Mouse (Mus musculus): ENCODE measurements around the gene Nos1ap.

Nos1ap gene

DNA sequence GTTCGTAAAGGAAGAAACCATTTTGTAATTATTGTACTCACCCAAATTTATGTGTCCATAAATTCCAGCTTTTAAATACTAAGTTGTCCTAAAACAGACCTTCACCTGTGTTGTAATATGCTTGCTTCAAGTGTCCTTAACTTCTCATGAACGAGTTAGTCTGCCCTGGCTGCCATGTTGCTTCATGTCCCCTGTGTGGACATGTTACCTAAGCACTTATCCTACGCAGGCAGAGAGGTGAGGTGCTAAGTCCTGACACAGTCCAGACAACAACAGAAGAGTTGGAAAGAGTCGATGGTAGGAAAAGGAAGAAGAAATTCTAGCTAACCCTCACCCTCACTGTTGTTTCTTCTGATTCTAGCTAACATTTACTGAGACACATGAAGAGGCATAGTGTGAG lies 43.4 kb downstream of the Nos1ap start:
- DNase-seq (ENCODE audit: low spot score): no peak

GRCm38 (mm10) chr1:170545286-170545685 lies 44.4 kb downstream of the Nos1ap start:
- DNase-seq (ENCODE audit: low spot score): no peak

DNA sequence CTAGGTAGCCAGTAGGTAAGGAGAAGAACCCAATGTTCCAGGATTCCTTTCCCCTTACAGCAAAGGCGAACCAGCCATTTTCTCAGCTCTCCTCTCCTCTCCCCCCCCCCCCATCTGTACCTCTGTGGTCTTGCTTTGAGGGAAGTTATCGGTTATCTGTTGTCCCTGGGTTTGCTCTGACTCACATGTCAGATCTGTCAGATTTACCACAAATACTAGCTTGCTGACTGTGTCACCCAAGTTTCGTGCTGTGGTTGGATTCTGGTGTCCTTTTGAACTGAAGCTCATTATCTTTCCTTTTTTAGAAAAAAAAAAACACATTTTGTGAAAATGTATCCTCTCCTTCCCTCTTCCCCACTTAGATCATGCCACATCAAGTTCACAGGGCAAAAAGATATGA lies 50.2 kb downstream of the Nos1ap start:
- DNase-seq (ENCODE audit: low spot score): no peak

DNA sequence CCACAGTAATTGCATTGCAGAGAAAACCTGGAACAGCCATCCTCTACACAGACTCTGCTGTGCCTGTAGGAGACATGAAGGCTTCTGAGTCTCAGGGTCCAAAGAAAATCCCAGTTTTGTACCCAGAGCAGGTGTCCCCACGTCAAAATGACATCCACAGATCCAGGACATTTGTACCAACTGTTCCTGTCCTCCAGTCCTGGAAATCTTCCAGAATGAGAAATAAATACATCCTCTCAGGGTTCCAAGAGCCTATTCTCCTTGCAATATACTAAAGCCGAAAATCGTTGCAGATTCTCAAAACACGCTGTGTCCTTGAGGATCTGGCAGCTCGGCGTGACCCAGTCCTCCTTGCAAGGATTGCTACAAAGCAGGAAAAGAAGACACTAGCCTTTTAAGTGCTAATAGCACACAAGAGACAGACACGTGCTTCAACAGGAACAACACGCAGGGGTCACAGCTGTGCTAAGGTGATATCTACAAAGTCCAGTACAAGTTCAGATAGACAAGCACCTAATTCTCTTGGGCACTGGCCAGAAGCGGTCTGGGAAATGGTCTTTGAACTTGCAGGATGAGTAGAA lies 51.1 kb downstream of the Nos1ap start:
- no peak for DNase-seq (ENCODE audit: low spot score)

DNA sequence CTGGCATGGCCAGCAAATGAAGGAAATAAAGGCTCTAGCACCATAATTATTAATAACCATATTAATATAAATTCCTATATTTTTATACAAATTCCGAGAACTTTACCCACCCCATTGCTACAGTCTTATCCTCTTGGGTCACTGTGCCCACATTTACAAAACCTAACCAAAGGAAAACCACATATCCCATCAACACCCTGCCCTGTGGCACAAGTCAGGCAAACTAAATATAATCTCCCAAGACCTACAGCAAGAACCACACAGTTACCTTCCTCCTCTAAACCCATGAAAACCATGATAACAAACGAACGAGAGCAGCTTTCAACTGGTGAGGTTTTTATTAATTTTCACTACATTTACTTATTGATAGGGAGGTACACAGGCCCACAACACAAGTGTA lies 53.3 kb downstream of the Nos1ap start:
- DNase-seq (ENCODE audit: low spot score): no peak

DNA sequence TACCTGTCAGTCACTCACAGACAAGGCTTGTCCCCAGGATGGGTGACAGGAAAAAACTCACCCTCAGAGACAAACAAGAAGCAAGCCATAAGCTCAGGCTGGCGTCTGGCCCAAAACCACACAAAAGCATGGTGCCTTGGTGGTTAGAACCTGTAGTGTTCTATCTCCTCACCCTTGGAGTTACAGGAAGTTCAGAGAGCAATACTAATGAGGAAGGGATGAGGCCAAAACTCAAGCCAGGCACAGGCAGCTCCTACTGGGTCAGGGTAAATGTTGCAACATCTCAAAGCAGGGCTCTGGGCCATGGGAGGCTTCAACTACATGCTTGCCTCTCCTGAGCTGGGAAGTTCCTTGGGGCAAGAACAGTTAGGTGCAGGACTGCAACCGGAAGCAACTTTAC lies 54.4 kb downstream of the Nos1ap start:
- DNase-seq (ENCODE audit: low spot score): no peak

DNA sequence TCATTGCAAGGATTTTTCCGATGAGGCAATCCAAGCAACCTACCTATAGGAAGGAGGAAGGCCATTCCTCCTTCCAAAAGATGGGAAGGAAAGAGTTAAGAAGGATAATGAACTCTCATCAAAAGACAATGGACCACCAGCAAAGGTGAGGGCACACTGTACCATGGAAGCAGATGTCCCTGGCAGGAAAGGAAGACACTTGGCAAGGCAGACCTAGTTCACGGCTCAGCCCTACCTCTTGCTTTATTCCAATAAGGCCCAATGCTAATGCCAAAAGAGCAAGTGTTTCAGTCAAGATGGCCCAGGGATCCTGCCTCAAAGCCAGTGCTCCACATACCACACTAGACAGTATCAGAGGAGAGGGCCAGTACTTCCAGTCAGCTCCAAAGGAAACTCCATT lies 58.4 kb downstream of the Nos1ap start:
- DNase-seq (ENCODE audit: low spot score): no peak

GRCm38 (mm10) chr1:170530456-170530855 lies 59.2 kb downstream of the Nos1ap start:
- DNase-seq (ENCODE audit: low spot score): no peak

DNA sequence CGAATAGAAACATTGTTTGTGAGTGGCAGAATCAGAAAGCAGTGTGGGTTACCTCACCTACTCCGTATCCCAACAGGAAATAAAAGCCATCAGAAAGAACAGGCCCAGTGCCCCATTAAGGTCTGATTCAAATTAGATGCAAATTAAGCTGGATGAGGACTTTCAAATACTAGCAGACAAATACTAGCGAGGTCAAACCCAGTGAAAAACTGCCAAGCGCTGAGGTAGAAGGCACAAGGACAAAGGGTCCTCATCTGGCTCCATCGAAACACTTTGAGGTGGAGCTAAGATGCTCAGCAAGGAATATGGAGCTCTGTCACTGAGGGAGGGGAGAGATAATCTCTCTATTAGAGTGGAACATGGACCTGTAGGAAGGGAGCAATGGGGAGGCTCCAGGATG lies 66.8 kb downstream of the Nos1ap start:
- no peak for DNase-seq (ENCODE audit: low spot score)

DNA sequence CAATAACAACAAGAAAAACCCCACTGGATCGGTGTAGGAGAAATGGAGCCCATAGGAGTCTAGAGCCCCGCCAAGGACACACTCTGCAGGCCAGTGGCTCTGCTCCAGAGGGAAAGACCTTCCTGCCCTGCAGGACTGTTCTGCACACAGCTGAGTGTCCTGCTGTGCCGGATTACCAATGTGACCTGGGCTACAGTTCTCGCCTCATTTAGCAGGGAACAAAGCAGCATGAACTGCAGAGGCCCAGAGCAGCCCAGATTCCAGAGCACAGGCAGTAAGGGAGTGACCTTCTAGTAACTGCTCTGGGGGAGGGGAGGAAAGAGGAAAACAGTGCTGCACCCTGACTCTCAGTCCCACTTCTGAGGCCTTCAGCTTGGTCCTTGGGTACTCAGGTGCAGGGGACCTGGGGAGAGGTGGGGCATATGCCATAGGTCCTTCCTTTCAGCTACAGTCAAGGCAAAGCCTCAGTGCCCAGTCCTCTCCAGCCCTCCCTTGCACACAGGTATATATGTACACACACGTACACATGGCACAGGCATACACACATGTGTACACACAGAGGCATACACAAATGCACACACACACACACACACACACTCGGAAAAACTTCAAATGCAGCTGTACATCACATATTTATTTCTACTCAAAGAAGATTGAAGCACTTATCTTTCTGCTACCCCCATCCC lies 68.0 kb downstream of the Nos1ap start:
- no peak for DNase-seq (ENCODE audit: low spot score)

DNA sequence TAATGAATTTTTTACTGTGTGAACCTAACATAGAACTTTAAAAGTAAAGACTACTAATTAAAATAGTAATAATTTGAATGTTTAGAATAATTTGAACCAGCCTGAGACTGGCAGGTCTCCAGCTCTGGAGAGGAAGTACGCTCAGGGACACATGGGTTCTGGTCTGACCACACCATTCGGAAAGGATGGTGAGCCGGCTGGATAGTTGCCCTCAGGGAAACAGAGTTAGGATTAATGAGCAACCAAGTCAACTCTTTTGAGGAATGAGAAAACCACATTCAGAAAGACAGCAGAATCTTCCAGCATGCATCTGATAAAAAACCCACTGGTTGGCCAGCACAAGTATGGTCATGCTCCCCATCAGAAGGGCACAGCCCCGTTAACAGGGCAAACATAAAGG lies 69.5 kb downstream of the Nos1ap start:
- no peak for DNase-seq (ENCODE audit: low spot score)

DNA sequence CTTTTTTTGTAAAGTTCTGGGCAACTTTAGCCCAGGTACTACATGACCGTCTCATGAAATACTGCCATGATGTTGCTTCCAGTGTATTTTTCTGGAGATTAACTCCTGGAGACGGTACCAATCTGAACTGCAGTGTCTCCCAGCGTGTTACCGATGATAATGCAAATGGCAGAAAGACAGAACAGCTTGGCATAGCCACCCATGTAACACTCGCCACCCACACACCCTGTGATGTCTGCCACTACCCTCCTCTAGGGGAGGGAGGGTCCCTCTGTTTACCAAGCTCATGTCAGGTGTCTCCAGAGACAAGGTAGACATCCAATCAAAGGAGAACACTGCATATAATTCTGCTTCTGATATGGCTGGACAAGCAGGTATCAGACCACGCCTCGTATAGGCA lies 70.0 kb downstream of the Nos1ap start:
- no peak for DNase-seq (ENCODE audit: low spot score)

GRCm38 (mm10) chr1:170516182-170516581 lies 73.5 kb downstream of the Nos1ap start:
- no peak for DNase-seq (ENCODE audit: low spot score)

- no peak for DNase-seq (ENCODE audit: low spot score)
These were observed 74.2 kb downstream of the Nos1ap start for GRCm38 (mm10) chr1:170515455-170515854.

DNA sequence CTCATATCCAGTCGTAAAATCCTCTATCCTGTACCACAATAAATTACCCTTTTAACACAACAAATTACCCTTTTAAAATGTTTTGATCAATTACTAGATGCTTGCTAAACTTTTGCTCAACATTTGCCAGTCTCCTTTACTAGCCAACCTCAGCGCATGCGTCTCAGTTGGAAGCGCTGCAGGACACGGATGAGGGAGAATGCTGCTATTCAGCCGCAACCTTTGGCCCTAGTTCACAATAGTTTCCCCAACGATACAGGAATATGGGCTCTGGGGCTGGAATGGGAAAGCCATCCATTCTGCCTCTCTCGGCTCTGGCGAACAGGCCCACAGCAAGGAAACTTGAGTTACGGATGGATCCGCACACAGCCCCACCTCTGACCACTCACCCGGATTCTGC lies 75.4 kb downstream of the Nos1ap start:
- DNase-seq (ENCODE audit: low spot score): no peak

- DNase-seq (ENCODE audit: low spot score): no peak
These were observed 77.1 kb downstream of the Nos1ap start for GRCm38 (mm10) chr1:170512429-170513097.

DNA sequence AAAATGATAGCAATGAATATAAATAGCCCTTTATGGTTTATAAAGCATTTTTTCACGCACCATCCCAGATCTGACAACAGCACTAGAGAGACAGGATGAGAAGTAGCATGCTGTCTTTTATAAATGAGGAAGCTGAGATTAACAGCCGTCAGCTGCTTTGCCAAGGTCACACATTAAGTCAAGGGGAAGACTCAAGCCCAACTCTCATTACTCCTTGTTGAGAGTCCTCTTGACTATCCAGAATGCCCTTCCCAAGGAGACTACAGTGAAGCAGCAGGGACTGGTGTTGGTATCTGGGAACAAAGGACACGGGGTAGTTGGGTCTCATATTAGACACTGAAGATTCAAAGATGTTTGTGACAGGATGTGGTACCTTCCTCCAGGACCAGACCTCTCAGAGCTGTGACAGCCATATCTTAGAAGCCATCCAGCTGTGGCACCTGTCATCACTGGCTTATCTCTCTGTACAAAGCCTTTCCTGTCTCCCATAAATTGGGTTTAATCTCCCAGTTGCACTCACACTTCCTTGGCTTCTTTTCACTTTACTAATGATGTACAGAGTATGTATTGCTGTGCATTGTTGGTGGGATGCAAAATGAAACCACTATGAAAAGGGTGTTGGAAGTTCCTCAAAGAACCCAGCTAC lies 78.9 kb downstream of the Nos1ap start:
- DNase-seq (ENCODE audit: low spot score): no peak

DNA sequence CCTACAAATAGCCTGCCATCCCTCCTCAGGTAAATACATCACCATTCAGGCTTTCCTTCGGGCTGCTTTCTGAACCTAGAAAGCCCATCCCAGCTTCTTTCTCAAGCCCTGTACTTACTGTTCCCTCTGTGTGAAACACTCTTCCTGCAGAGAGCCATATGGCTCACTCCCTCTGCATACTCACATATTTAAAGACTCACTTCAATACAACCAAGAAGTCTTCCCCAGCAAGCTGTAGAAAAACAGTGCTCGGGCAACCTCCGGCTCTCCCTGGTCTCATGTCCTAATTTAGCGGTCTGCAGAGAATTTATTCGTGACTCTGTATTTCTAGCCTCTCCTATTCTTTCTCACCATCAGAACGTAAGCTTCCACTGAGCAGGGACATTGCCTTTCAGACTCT lies 83.4 kb downstream of the Nos1ap start:
- DNase-seq (ENCODE audit: low spot score): no peak

DNA sequence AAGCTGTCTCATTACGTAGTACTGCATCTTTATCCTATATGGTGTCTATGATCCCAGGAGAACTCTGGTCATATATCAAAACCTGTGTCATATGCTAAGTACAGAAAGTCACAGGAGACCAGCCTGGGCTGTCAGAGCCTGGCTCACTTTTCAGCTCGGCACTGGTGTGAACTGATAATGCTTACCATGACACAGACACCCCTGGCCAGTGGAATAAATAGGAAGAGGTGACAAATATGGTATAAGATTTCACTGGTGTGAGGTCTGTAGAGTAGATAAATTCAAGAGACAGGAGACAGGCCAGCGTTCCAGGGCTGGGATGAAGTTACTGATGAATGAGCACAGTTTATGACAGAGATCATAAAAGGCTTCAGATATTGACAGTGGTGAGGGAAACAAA lies 84.6 kb downstream of the Nos1ap start:
- no peak for DNase-seq (ENCODE audit: low spot score)

DNA sequence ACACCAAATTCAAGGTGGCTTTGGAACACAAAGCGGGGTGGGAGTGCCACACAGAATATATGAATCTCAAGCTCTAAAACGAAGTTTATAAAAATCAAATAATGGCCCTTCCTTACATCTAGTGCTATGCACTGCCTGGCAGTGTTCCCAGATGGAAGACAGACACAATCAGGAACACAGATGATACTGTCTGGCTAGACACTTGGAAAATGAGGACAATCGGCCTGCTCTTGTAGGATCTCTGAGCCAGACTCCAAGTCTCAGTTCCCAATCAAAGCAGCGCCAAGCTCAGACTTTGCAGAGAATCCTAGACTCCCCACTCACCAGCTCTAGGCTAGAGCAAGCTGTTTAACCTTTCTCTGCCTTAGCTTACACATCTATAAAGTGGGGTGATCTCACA lies 85.3 kb downstream of the Nos1ap start:
- no peak for DNase-seq (ENCODE audit: low spot score)

DNA sequence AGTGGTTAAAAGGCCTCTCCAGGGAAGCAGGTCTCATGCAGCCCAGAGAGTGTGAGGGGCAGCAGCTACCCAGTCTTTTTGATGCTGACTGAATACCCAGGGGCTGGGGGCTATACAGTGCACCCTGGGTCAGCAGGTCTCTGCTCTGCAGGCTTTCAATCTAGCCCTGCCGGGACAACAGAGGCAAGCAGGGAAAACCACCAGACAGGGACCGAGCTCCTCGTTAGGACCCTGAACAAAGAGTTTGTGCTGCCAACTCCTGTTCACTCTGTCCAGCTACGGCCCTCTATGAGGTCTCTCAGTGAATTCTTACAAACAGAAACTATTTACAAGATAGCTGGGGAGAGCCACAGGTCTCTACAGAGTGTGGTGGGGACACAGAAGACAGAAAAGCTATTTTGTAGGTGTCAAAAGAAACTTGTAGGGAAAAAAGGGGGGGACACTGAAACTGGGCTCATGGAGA lies 86.4 kb downstream of the Nos1ap start:
- no peak for DNase-seq (ENCODE audit: low spot score)

DNA sequence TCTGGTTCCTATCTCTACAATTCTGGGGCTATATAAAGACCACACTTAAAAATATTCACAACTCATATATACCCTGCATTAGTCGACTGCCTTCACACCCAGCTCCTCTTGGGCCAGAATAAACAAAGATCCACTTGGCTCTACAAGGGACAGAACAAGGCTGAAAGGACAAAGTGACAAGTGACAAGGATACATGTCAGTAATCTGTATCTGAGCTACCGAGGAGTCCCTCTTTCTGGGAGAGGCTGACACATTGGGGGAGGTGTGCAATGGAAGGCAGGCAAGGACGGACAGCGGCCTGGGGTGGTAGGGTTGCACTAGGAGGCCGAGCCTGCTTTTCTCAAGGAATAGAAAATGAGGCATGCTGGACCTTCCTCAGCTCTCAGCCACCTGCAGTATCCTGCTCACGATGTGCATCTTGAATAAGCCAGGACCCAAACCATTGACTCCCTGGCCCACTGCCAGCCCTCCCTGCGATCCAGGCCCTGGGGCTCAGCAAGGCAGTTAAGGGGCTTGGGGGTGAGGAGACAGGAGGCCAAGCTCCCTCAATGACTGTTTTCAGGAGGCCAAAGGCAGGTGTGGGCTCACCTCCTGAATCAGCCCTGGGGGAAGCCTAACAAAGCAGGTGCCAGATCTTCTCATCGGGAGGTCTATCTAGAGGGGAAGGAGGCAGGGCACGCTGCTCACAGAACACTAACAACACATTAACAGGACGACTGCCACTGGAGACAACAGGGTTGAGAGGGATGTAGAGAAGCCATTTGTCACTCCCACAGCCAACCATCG lies 87.0 kb downstream of the Nos1ap start:
- DNase-seq (ENCODE audit: low spot score): no peak
